In the genomic region with DNA sequence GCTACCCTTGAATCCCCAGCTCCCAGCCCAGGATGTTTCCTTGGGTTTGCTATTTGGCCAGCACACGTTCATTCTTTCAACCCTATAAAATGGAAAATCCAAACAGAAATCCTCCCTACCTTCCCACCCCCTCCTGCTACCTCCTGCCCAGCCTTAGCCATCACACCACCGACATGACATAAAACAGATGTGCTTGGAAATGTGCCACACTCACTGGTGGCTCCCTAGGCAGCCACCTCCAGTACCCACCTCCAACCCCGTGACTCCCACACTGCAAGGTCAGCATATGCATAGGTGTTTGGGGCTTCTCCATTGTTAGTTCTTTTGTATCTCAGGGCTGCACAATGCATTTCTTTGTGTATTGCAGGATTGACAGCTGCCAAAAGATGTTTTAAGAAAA, we compare ENCODE assay signal across 21 mouse cellular contexts.
DNase-seq lines count a peak whose midpoint lies in the region; ATAC-seq lines count a peak whose summit lies in the region.
"Had no signal": no experiment of that assay in that cellular context is flagged by ENCODE, and none has a peak within 500 bp of the region (broad histone marks: within the 10 kb centered on the region; RNA-seq: fewer than 3 reads in every experiment).

No protein-coding gene starts in this region.

- intact Hi-C loops in heart, postnatal 25 days (cut with DNase I) = no loop called here

- peaks cover 5% of the 10 kb centered on the region; the same call in 1 of the 2 replicates for H3K4me1 ChIP-seq in heart, embryonic 15.5 days (replicated peaks)
- peaks cover 23% of the 10 kb centered on the region for H3K4me1 ChIP-seq in limb, embryonic 13.5 days
- H3K4me1 ChIP-seq: embryonic facial prominence, embryonic 15.5 days; liver, embryonic 15.5 days; midbrain, embryonic 12.5 days; neural tube, embryonic 13.5 days had no signal

- H3K4me3 ChIP-seq in heart, embryonic 15.5 days = no peak overlapping the region
- H3K4me3 ChIP-seq in limb, embryonic 13.5 days = no peak overlapping the region
- H3K4me3 ChIP-seq: embryonic facial prominence, embryonic 15.5 days; limb, embryonic 15.5 days; liver, embryonic 15.5 days; midbrain, embryonic 12.5 days; neural tube, embryonic 13.5 days had no signal

- no peak overlapping the region for H3K4me2 ChIP-seq in heart, embryonic 15.5 days
- no peak overlapping the region for H3K4me2 ChIP-seq in limb, embryonic 13.5 days (replicated peaks)
- H3K4me2 ChIP-seq: embryonic facial prominence, embryonic 15.5 days; limb, embryonic 15.5 days; liver, embryonic 15.5 days; midbrain, embryonic 12.5 days; neural tube, embryonic 13.5 days had no signal

- no peak overlapping the region for H3K9ac ChIP-seq in heart, embryonic 15.5 days
- H3K9ac ChIP-seq in limb, embryonic 13.5 days = no peak overlapping the region
- H3K9ac ChIP-seq: embryonic facial prominence, embryonic 15.5 days; limb, embryonic 15.5 days; liver, embryonic 15.5 days; midbrain, embryonic 12.5 days; neural tube, embryonic 13.5 days had no signal

- peak; percentile 94 for DNase-seq in heart, adult 11 months
- DNase-seq in heart, postnatal 25 days (ENCODE audit: low spot score) = no peak
- peak; percentile 4 for DNase-seq in adrenal gland, postnatal 10 days
- DNase-seq in embryo, embryonic 10.5 days (ENCODE audit: low spot score) = no peak
- no peak for DNase-seq in cerebellum, adult 8-10 months
- DNase-seq: cerebellum, postnatal 14 days; gastrocnemius, postnatal 36 days; kidney, postnatal 36 days; layer of hippocampus, adult 9-11 months; thymus, postnatal 4 days had no signal

- ATAC-seq in heart, embryonic 15.5 days (replicated peaks; ENCODE audit: insufficient number of reproducible peaks, insufficient read depth, low FRiP score, low read depth) = 0 out of 2 replicates have a peak, but pooled peaks have one; percentile 73
- ATAC-seq in limb, embryonic 13.5 days (ENCODE audit: low FRiP score, low read depth) = peak; percentile 71; the same call in 1 of the 2 replicates
- ATAC-seq: forebrain, embryonic 16.5 days; hindbrain, embryonic 16.5 days; intestine, embryonic 16.5 days; lung, postnatal 0 days had no signal

- H3K27ac ChIP-seq in heart, embryonic 15.5 days = no peak overlapping the region
- H3K27ac ChIP-seq in limb, embryonic 13.5 days = no peak overlapping the region
- H3K27ac ChIP-seq: embryonic facial prominence, embryonic 15.5 days; limb, embryonic 15.5 days; liver, embryonic 15.5 days; midbrain, embryonic 12.5 days; neural tube, embryonic 13.5 days had no signal

- H3K27me3 ChIP-seq in heart, embryonic 15.5 days = no peaks in the 10 kb centered on the region
- H3K27me3 ChIP-seq in limb, embryonic 13.5 days = no peaks in the 10 kb centered on the region
- H3K27me3 ChIP-seq: limb, embryonic 15.5 days; liver, embryonic 15.5 days; midbrain, embryonic 12.5 days; neural tube, embryonic 13.5 days had no signal

- H3K9me3 ChIP-seq in heart, embryonic 15.5 days (replicated peaks) = 0 out of 2 replicates have a peak, but pooled peaks cover 4% of the 10 kb centered on the region
- H3K9me3 ChIP-seq in limb, embryonic 13.5 days = no peaks in the 10 kb centered on the region; the same call in 1 of the 2 replicates
- H3K9me3 ChIP-seq: embryonic facial prominence, embryonic 15.5 days; limb, embryonic 15.5 days; liver, embryonic 15.5 days; neural tube, embryonic 13.5 days had no signal

- no peaks in the 10 kb centered on the region for H3K36me3 ChIP-seq in heart, embryonic 15.5 days
- H3K36me3 ChIP-seq in limb, embryonic 13.5 days = no peaks in the 10 kb centered on the region
- H3K36me3 ChIP-seq: embryonic facial prominence, embryonic 15.5 days; limb, embryonic 15.5 days; liver, embryonic 15.5 days; midbrain, embryonic 12.5 days; neural tube, embryonic 13.5 days had no signal

- WGBS in heart, embryonic 15.5 days = 14% methylated on average over 3 of the region's 3 CpGs
- WGBS in limb, embryonic 13.5 days = 3% methylated on average over 3 of the region's 3 CpGs

Comparison
In these comparisons a context has a peak if more than half of its experiments do, and no peak if none do; other contexts are left out.
1. DNase-seq: peak in heart, adult 11 months (single experiment) and adrenal gland, postnatal 10 days (single experiment); none in heart, postnatal 25 days (single experiment), embryo, embryonic 10.5 days (single experiment) and cerebellum, adult 8-10 months (single experiment).